Mouse (Mus musculus) intestine, postnatal 0 days (tissue): ENCODE measurements at regions not wholly inside any gene's neighbourhood (a gene's known extent, or its start where the extent isn't known, plus 50 kb on each side); places are given as distances from the start of the nearest gene placed in this dataset.

Experiments
- ATAC-seq: fragments of 200-750 bp; cut with Nextera tagmentation; 2 replicates; pipeline ENCODE4 v1.8.0; 2017; ENCODE audit warnings: mild to moderate bottlenecking, moderate TSS enrichment, moderate library complexity
- H3K27ac ChIP-seq: fragments of 300-500 bp; sonication (generic); 2 replicates; pipeline ENCODE4 v1.5.1; 2014; ENCODE audit warnings: mild to moderate bottlenecking, low read depth, low read length, moderate library complexity
- H3K27me3 ChIP-seq: fragments of 300-500 bp; sonication (generic); replicated peaks from 2 replicates; pipeline ENCODE4 v1.6.1; 2014; ENCODE audit warnings: low read length, mixed read lengths; ENCODE audit not compliant: control insufficient read depth, insufficient read depth
- H3K36me3 ChIP-seq: fragments of 300-500 bp; sonication (generic); 2 replicates; pipeline ENCODE4 v1.6.1; 2014; ENCODE audit warnings: mild to moderate bottlenecking, moderate library complexity; ENCODE audit not compliant: control insufficient read depth, insufficient read depth
- H3K4me1 ChIP-seq: fragments of 300-500 bp; sonication (generic); replicated peaks from 2 replicates; pipeline ENCODE4 v1.6.1; 2014; ENCODE audit warnings: antibody characterized with exemption, low read length, mixed read lengths; ENCODE audit not compliant: control insufficient read depth, insufficient read depth
- H3K4me2 ChIP-seq: fragments of 300-500 bp; sonication (generic); replicated peaks from 2 replicates; pipeline ENCODE4 v1.6.1; 2014; ENCODE audit warnings: low read depth, mild to moderate bottlenecking, moderate library complexity
- H3K4me3 ChIP-seq: fragments of 300-500 bp; sonication (generic); 2 replicates; pipeline ENCODE4 v1.5.1; 2014; ENCODE audit warnings: low read depth, low read length
- H3K9ac ChIP-seq: fragments of 300-500 bp; sonication (generic); 2 replicates; pipeline ENCODE4 v1.6.1; 2014; ENCODE audit warnings: mild to moderate bottlenecking, low read depth, low read length
- H3K9me3 ChIP-seq: fragments of 300-500 bp; sonication (generic); 2 replicates; pipeline ENCODE4 v1.6.1; 2016; ENCODE audit warnings: mixed run types; ENCODE audit not compliant: control insufficient read depth
- CTCF ChIP-seq: sonication (generic); IDR thresholded peaks from 2 replicates; pipeline ENCODE4 v1.5.1; 2016; ENCODE audit warnings: low read depth, mild to moderate bottlenecking, control low read depth, antibody characterized with exemption, moderate library complexity
- WGBS: fragments of 180-500 bp; shearing (Covaris S2); extraction: QIAGEN DNeasy Blood & Tissue Kit; methylation state at CpG from one replicate; pipeline ENCODE4 v1.1.7; 2014; 5-methylcytosine and 5-hydroxymethylcytosine counted together

- no peak overlapping the region for H3K27ac ChIP-seq
- no peak overlapping the region for H3K4me3 ChIP-seq
- no peak for ATAC-seq
- H3K4me1 ChIP-seq, result no peaks in the 10 kb centered on the region
- no peaks in the 10 kb centered on the region for H3K36me3 ChIP-seq
- H3K4me2 ChIP-seq, result no peak overlapping the region
- peak; percentile 13; the same call in 1 of the 2 replicates for TF ChIP-seq CTCF
- WGBS, result 92% methylated on average over 1 of the region's 1 CpGs
- no peaks in the 10 kb centered on the region for H3K9me3 ChIP-seq
- no peaks in the 10 kb centered on the region for H3K27me3 ChIP-seq
- H3K9ac ChIP-seq, result no peak overlapping the region
Measured at GRCm38 (mm10) chr2:118035333-118035732, 76.3 kb upstream of the Thbs1 start.

DNA sequence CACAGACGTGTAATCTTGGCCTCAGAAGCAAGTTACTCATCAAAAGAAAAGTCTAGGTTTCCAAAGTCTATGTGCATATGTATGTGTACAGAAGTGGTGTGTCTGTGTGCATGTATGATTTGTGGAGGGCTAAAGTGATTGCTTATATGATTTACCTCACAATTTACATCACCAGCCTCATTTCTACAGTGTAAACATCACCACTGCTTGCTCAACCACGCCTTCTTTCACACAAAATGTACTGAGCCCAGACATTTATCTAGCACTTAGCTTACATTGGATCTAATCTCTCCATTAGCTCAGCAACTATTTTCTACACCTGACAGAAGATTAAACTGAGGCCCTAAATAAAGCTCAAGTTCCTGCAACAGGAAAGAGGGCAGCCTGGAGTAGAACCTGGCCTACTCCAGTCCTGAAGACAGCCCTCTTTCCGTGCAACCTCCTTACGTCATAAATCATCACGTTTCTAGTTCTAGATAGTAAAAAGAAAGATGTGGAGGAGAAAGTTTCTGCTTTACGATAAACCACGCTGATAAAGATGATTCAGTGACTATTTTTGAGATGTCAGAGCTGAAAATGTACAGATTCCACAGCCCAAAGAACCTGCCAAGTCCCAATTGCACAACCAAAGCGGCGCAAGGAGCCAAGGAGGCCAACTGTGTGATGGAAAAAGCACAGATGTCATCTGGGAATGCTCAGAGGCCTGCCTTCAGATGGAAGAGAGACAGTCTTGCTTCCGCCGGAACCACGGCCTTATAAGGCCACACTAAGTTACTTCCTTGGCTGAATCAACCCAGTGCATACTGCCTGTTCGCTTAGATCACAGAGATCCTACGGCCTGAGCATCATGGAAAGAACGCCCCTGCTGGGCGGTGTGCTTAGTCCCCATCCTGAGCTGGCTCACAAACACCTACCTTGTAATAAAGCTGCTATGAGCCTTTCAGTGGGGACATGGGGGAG, 72.5 kb upstream of the Thbs1 start:
- H3K4me1 ChIP-seq, result 0 out of 2 replicates have a peak, but pooled peaks cover 3% of the 10 kb centered on the region
- TF ChIP-seq CTCF, result peak; percentile 39; the same call in 1 of the 2 replicates
- peak overlapping the region; percentile 4; the same call in 1 of the 2 replicates for H3K27ac ChIP-seq
- H3K27me3 ChIP-seq, result no peaks in the 10 kb centered on the region
- no peak overlapping the region for H3K9ac ChIP-seq
- H3K4me2 ChIP-seq, result no peak overlapping the region
- no peak overlapping the region for H3K4me3 ChIP-seq
- H3K9me3 ChIP-seq, result no peaks in the 10 kb centered on the region
- WGBS, result 62% methylated on average over 16 of the region's 16 CpGs
- 0 out of 2 replicates have a peak, but pooled peaks have one; percentile 42 for ATAC-seq
- H3K36me3 ChIP-seq, result no peaks in the 10 kb centered on the region

DNA sequence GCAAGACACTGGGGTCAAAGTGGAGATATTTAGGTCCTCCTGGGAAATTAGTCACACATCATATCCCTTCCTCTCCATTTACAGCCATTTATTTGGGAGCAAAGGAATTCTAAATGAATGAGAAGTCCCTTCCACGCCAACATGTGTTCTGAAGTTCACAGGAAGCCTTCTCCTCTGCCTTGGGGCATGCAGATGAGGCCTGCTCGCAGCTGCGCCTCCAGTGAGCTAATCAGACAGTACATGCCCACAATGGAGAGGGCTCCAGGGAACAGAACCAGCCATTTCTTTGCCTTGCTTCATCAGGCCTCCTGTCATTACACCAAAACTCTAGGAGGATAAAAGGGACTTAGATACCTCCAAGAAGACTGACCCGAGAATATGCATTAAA, 71.9 kb upstream of the Thbs1 start:
- no peak for ATAC-seq
- no peak overlapping the region for H3K4me3 ChIP-seq
- no peaks in the 10 kb centered on the region for H3K9me3 ChIP-seq
- H3K27me3 ChIP-seq, result no peaks in the 10 kb centered on the region
- no peak for TF ChIP-seq CTCF
- H3K27ac ChIP-seq, result peak overlapping the region; percentile 4; the same call in 1 of the 2 replicates
- no peak overlapping the region for H3K9ac ChIP-seq
- WGBS, result 84% methylated on average over 4 of the region's 4 CpGs
- 0 out of 2 replicates have a peak, but pooled peaks cover 3% of the 10 kb centered on the region for H3K4me1 ChIP-seq
- H3K36me3 ChIP-seq, result no peaks in the 10 kb centered on the region
- H3K4me2 ChIP-seq, result no peak overlapping the region

GRCm38 (mm10) chr2:118042380-118043055, 69.2 kb upstream of the Thbs1 start:
- WGBS, result 42% methylated on average over 5 of the region's 5 CpGs
- Histone ChIP-seq H3K4me2 (no peak overlapping the region), H3K36me3 (no peaks in the 10 kb centered on the region), H3K27ac (no peak overlapping the region), H3K4me1 (0 out of 2 replicates have a peak, but pooled peaks cover 3% of the 10 kb centered on the region), H3K4me3 (no peak overlapping the region), H3K27me3 (no peaks in the 10 kb centered on the region), H3K9ac (no peak overlapping the region), H3K9me3 (no peaks in the 10 kb centered on the region)
- TF ChIP-seq CTCF, result no peak
- ATAC-seq, result peak; percentile 80

DNA sequence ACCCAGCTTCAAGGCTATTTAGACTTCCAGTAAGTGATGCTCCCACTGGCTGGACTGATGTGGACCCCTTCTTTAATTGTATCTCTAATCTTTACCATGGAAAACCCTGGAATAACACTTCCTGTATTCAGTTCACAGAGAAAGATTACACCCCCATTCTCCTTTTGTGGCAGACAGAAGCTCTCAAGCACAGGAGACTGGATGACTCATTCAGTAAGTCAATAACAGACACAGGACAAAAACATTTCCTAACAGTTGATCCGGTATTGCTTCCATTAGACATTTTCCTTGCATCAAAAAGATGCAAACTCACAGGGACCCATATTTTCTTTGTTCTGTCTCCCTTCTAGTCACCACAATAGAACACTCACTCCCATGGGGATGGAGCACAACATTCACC, 67.0 kb upstream of the Thbs1 start:
- 25% methylated on average over 1 of the region's 1 CpGs for WGBS
- TF ChIP-seq CTCF, result no peak
- ATAC-seq, result no peak
- Histone ChIP-seq H3K9ac (no peak overlapping the region), H3K27me3 (no peaks in the 10 kb centered on the region), H3K4me1 (0 out of 2 replicates have a peak, but pooled peaks cover 3% of the 10 kb centered on the region), H3K4me3 (no peak overlapping the region), H3K4me2 (no peak overlapping the region), H3K9me3 (no peaks in the 10 kb centered on the region), H3K36me3 (no peaks in the 10 kb centered on the region), H3K27ac (no peak overlapping the region)

- no peaks in the 10 kb centered on the region for H3K4me1 ChIP-seq
- no peak overlapping the region for H3K9ac ChIP-seq
- no peak overlapping the region for H3K27ac ChIP-seq
- TF ChIP-seq CTCF, result no peak
- no peaks in the 10 kb centered on the region for H3K9me3 ChIP-seq
- H3K4me2 ChIP-seq, result no peak overlapping the region
- H3K27me3 ChIP-seq, result no peaks in the 10 kb centered on the region
- WGBS, result 89% methylated on average over 2 of the region's 2 CpGs
- ATAC-seq, result no peak
- H3K4me3 ChIP-seq, result no peak overlapping the region
- H3K36me3 ChIP-seq, result no peaks in the 10 kb centered on the region
Measured at GRCm38 (mm10) chr2:118050326-118050725, 61.4 kb upstream of the Thbs1 start.
